Mouse (Mus musculus): ENCODE results near the gene Fuk. TPM values are rescaled to one million over a fixed set of nuclear protein-coding genes. Genes with fewer than 3 reads are reported as not detected.
A peak's percentile ranks its signal among the peaks of the same experiment; 100 is the strongest.

The Fuk gene
- total and polyA plus RNA-seq, 3 experiments: 7.1 to 15.6 (median 8.9) TPM

GRCm38 (mm10) chr8:110901056-110901455 lies 1.2 kb downstream of the Fuk start:
- Histone ChIP-seq H3K4me1 (ENCODE audit: insufficient read depth, low read depth, low read length) (peaks cover 23% of the 10 kb centered on the region), H3K9me3 (replicated peaks) (no peaks in the 10 kb centered on the region), H3K4me3 (ENCODE audit: low read depth, low read length) (no peak overlapping the region; the same call in 1 of the 2 replicates), H3K36me3 (replicated peaks) (peaks cover 39% of the 10 kb centered on the region), H3K27me3 (ENCODE audit: insufficient read depth, low read length) (no peaks in the 10 kb centered on the region)
- ATAC-seq (ENCODE audit: extremely low read depth, insufficient number of reproducible peaks, low FRiP score, poor library complexity, severe bottlenecking) (no peak), DNase-seq (ENCODE audit: low spot score) (peak; percentile 18)
- TF ChIP-seq TAL1 (conservative IDR thresholded peaks at IDR 0.05; ENCODE audit: low read depth, low read length): no peak
- no peak for TF ChIP-seq GATA1 (IDR thresholded peaks at IDR 0.05; ENCODE audit: borderline replicate concordance, low read length)
- no peak for TF ChIP-seq CTCF (IDR thresholded peaks at IDR 0.05; ENCODE audit: low read depth, low read length)
- no peak for TF ChIP-seq GATA2 (IDR thresholded peaks at IDR 0.05; ENCODE audit: borderline replicate concordance, low read depth, low read length)
- no peak for TF ChIP-seq POLR2AphosphoS5 (IDR thresholded peaks at IDR 0.05; ENCODE audit: insufficient replicate concordance, low read depth, low read length)

- peaks cover 72% of the 10 kb centered on the region for H3K36me3 ChIP-seq (replicated peaks)
- TF ChIP-seq GATA1 (IDR thresholded peaks at IDR 0.05; ENCODE audit: borderline replicate concordance, low read length): no peak
- no peak for TF ChIP-seq TAL1 (conservative IDR thresholded peaks at IDR 0.05; ENCODE audit: low read depth, low read length)
- no peak for TF ChIP-seq CTCF (IDR thresholded peaks at IDR 0.05; ENCODE audit: low read depth, low read length)
- no peak for TF ChIP-seq GATA2 (IDR thresholded peaks at IDR 0.05; ENCODE audit: borderline replicate concordance, low read depth, low read length)
- no peak for TF ChIP-seq POLR2AphosphoS5 (IDR thresholded peaks at IDR 0.05; ENCODE audit: insufficient replicate concordance, low read depth, low read length)
- no peaks in the 10 kb centered on the region for H3K9me3 ChIP-seq (replicated peaks)
- no peak for DNase-seq (ENCODE audit: low spot score)
- no peak for ATAC-seq (ENCODE audit: extremely low read depth, insufficient number of reproducible peaks, low FRiP score, poor library complexity, severe bottlenecking)
- H3K27me3 ChIP-seq (ENCODE audit: insufficient read depth, low read length): no peaks in the 10 kb centered on the region
- H3K4me1 ChIP-seq (ENCODE audit: insufficient read depth, low read depth, low read length): peaks cover 32% of the 10 kb centered on the region
- no peak overlapping the region for H3K4me3 ChIP-seq (ENCODE audit: low read depth, low read length)
Measured at GRCm38 (mm10) chr8:110897495-110897894, 4.8 kb downstream of the Fuk start.

DNA sequence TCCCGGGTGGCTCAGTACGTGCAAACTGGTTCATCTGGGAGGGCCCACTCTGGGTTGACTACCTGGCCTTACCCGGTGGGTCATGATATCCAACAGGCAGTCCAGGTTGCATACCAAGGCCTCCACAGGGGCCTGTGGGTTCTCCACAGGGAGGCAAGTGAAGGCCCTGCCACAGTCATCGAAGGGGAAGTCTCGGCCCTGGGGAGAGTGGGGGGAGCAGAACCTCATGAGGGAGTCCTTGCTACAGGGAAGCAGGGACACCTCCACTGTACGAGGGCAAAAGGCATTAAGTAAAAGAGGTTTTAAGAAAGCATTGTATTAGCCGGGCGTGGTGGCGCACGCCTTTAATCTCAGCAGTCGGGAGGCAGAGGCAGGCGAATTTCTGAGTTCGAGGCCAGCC lies 6.5 kb downstream of the Fuk start:
- peaks cover 23% of the 10 kb centered on the region for H3K4me1 ChIP-seq (ENCODE audit: insufficient read depth, low read depth, low read length)
- no peak for DNase-seq (ENCODE audit: low spot score)
- H3K9me3 ChIP-seq (replicated peaks): no peaks in the 10 kb centered on the region
- no peak overlapping the region for H3K4me3 ChIP-seq (ENCODE audit: low read depth, low read length)
- ATAC-seq (ENCODE audit: extremely low read depth, insufficient number of reproducible peaks, low FRiP score, poor library complexity, severe bottlenecking): no peak
- H3K36me3 ChIP-seq (replicated peaks): peaks cover 86% of the 10 kb centered on the region
- TF ChIP-seq TAL1 (conservative IDR thresholded peaks at IDR 0.05; ENCODE audit: low read depth, low read length): no peak
- no peak for TF ChIP-seq POLR2AphosphoS5 (IDR thresholded peaks at IDR 0.05; ENCODE audit: insufficient replicate concordance, low read depth, low read length)
- no peak for TF ChIP-seq GATA2 (IDR thresholded peaks at IDR 0.05; ENCODE audit: borderline replicate concordance, low read depth, low read length)
- TF ChIP-seq GATA1 (IDR thresholded peaks at IDR 0.05; ENCODE audit: borderline replicate concordance, low read length): no peak
- no peak for TF ChIP-seq CTCF (IDR thresholded peaks at IDR 0.05; ENCODE audit: low read depth, low read length)
- H3K27me3 ChIP-seq (ENCODE audit: insufficient read depth, low read length): no peaks in the 10 kb centered on the region

GRCm38 (mm10) chr8:110895254-110895653 lies 7.0 kb downstream of the Fuk start:
- no peak for TF ChIP-seq POLR2AphosphoS5 (IDR thresholded peaks at IDR 0.05; ENCODE audit: insufficient replicate concordance, low read depth, low read length)
- TF ChIP-seq TAL1 (conservative IDR thresholded peaks at IDR 0.05; ENCODE audit: low read depth, low read length): no peak
- TF ChIP-seq GATA2 (IDR thresholded peaks at IDR 0.05; ENCODE audit: borderline replicate concordance, low read depth, low read length): no peak
- TF ChIP-seq GATA1 (IDR thresholded peaks at IDR 0.05; ENCODE audit: borderline replicate concordance, low read length): no peak
- no peak for TF ChIP-seq CTCF (IDR thresholded peaks at IDR 0.05; ENCODE audit: low read depth, low read length)
- ATAC-seq (ENCODE audit: extremely low read depth, insufficient number of reproducible peaks, low FRiP score, poor library complexity, severe bottlenecking) (no peak), DNase-seq (ENCODE audit: low spot score) (no peak)
- H3K27me3 ChIP-seq (ENCODE audit: insufficient read depth, low read length): no peaks in the 10 kb centered on the region
- no peak overlapping the region for H3K4me3 ChIP-seq (ENCODE audit: low read depth, low read length)
- peaks cover 19% of the 10 kb centered on the region for H3K4me1 ChIP-seq (ENCODE audit: insufficient read depth, low read depth, low read length)
- H3K36me3 ChIP-seq (replicated peaks): peaks cover 87% of the 10 kb centered on the region
- no peaks in the 10 kb centered on the region for H3K9me3 ChIP-seq (replicated peaks)

- Histone ChIP-seq H3K27me3 (ENCODE audit: insufficient read depth, low read length) (no peaks in the 10 kb centered on the region), H3K9me3 (replicated peaks) (no peaks in the 10 kb centered on the region), H3K36me3 (replicated peaks) (peaks cover 88% of the 10 kb centered on the region), H3K4me1 (ENCODE audit: insufficient read depth, low read depth, low read length) (peaks cover 20% of the 10 kb centered on the region), H3K4me3 (ENCODE audit: low read depth, low read length) (no peak overlapping the region)
- DNase-seq (ENCODE audit: low spot score) (no peak), ATAC-seq (ENCODE audit: extremely low read depth, insufficient number of reproducible peaks, low FRiP score, poor library complexity, severe bottlenecking) (no peak)
- TF ChIP-seq GATA1 (IDR thresholded peaks at IDR 0.05; ENCODE audit: borderline replicate concordance, low read length) (no peak), GATA2 (IDR thresholded peaks at IDR 0.05; ENCODE audit: borderline replicate concordance, low read depth, low read length) (no peak), CTCF (IDR thresholded peaks at IDR 0.05; ENCODE audit: low read depth, low read length) (no peak), TAL1 (conservative IDR thresholded peaks at IDR 0.05; ENCODE audit: low read depth, low read length) (no peak), POLR2AphosphoS5 (IDR thresholded peaks at IDR 0.05; ENCODE audit: insufficient replicate concordance, low read depth, low read length) (no peak)
Measured at GRCm38 (mm10) chr8:110894851-110895250, 7.4 kb downstream of the Fuk start.

DNA sequence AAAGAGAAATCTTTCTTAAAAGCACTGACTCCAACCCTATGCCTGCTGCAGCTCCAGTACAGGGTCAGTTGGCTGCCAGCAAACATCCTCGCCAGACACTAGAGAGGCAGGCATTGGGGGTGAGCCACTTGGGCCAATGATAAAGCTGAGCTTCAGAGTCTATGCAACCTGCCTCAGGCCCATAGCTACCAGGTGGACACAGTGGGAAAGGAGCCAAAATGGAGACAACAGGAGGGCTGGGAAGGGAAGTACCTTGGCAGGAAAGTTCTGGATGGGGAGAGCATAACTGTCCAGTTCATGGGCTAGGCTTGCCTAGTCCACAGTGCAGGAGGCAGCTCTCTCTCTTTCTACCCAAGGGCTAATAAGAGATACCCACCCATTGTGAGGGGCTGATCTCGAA lies 9.4 kb downstream of the Fuk start:
- Histone ChIP-seq H3K36me3 (replicated peaks) (peaks cover 88% of the 10 kb centered on the region), H3K27me3 (ENCODE audit: insufficient read depth, low read length) (no peaks in the 10 kb centered on the region), H3K4me3 (ENCODE audit: low read depth, low read length) (no peak overlapping the region), H3K4me1 (ENCODE audit: insufficient read depth, low read depth, low read length) (peaks cover 15% of the 10 kb centered on the region), H3K9me3 (replicated peaks) (no peaks in the 10 kb centered on the region)
- ATAC-seq (ENCODE audit: extremely low read depth, insufficient number of reproducible peaks, low FRiP score, poor library complexity, severe bottlenecking): no peak
- DNase-seq (ENCODE audit: low spot score): no peak
- TF ChIP-seq GATA2 (IDR thresholded peaks at IDR 0.05; ENCODE audit: borderline replicate concordance, low read depth, low read length) (no peak), POLR2AphosphoS5 (IDR thresholded peaks at IDR 0.05; ENCODE audit: insufficient replicate concordance, low read depth, low read length) (no peak), TAL1 (conservative IDR thresholded peaks at IDR 0.05; ENCODE audit: low read depth, low read length) (no peak), GATA1 (IDR thresholded peaks at IDR 0.05; ENCODE audit: borderline replicate concordance, low read length) (no peak), CTCF (IDR thresholded peaks at IDR 0.05; ENCODE audit: low read depth, low read length) (no peak)

Data from G1E (cell line).